Mouse (Mus musculus) bone marrow, adult 2 months (tissue): Measurements from ENCODE around the gene Lcn9. TPM values are rescaled to one million over a fixed set of nuclear protein-coding genes. Genes with fewer than 3 reads are reported as not detected.
"Not testable (repeated sequence)": the region's sequence is repeated elsewhere in the genome, so short reads cannot be mapped to it uniquely, and the experiment has no call there.

Experiments used
- H3K27ac ChIP-seq: fragments of 200-500 bp; 2 replicates; pipeline ENCODE4 v1.5.1; 2012; ENCODE audit warnings: low read depth, mild to moderate bottlenecking, control low read depth, inconsistent platforms, low read length; ENCODE audit not compliant: control insufficient read depth, poor library complexity, insufficient read depth
- H3K4me1 ChIP-seq: fragments of 200-500 bp; 2 replicates; pipeline ENCODE4 v1.6.1; 2011; ENCODE audit warnings: low read length; ENCODE audit not compliant: control insufficient read depth, insufficient read depth
- H3K4me3 ChIP-seq: fragments of 200-500 bp; replicated peaks from 2 replicates; pipeline ENCODE3; 2011; ENCODE audit warnings: mild to moderate bottlenecking, low read depth, low read length, control low read depth; ENCODE audit not compliant: control insufficient read depth
- CTCF ChIP-seq: fragments of 200-500 bp; IDR thresholded peaks from 2 replicates; pipeline ENCODE4 v1.5.1; 2011; ENCODE audit warnings: low read length, control low read depth; ENCODE audit not compliant: control insufficient read depth, insufficient read depth
- POLR2A ChIP-seq: fragments of 200-500 bp; IDR thresholded peaks from 2 replicates; pipeline ENCODE4 v1.6.1; 2011; ENCODE audit warnings: low read depth, mild to moderate bottlenecking, control low read depth, low read length, borderline replicate concordance; ENCODE audit not compliant: control insufficient read depth
- WGBS: fragments of 180-500 bp; shearing (Covaris S2); methylation state at CpG from one replicate; pipeline ENCODE4 v1.1.7; 2018; 5-methylcytosine and 5-hydroxymethylcytosine counted together
- polyA plus RNA-seq: library from polyadenylated mRNA; stranded (reverse); fragments of >200 nt; gene quantifications from 2 replicates; pipeline ENCODE4 v1.2.4, GENCODE M21; 2011; ENCODE audit warnings: low replicate concordance; ENCODE audit not compliant: missing spikeins, insufficient read depth, insufficient read length

Lcn9 gene
- polyA plus RNA-seq, 1 experiment = not detected

DNA sequence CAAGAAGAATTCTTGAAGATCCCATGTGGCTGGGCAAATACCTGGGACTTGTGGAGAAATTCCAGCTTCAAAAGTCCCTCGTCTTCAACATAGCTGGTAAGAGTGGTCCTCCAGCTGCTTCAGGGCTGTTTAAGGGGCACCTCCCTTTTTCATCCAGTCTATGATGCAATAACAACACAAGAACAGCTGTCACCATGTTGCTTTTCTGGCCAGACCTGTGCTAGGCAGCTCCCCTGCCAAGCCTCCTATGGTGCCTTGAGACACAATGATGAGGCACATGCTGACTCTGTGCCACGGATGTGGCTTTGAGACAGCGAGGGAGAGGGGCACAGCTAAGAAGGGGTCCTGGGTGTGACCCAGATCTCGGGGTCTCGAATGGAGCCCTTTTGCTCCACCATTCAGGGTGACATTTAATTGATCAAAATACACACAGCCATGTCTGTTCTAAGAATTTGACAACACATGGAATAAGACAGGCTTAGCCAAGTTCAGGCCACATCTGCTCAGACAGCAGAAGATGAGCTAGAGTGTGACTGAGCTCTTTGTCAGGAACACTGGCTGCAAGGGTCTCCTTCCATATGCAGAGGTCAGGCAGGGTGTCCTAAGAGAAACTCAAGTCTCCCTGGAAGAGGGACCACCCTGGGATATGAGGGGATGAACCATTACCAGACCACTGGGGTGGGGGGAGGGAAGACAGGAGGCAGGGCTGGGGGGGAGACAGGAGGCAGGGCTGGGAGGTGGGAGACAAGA lies 37.2 kb upstream of the Lcn9 start:
- Histone ChIP-seq H3K27ac (no peak overlapping the region), H3K4me1 (no peaks in the 10 kb centered on the region), H3K4me3 (no peak overlapping the region)
- WGBS = 68% methylated on average over 5 of the region's 5 CpGs
- TF ChIP-seq CTCF (no peak), POLR2A (no peak)

DNA sequence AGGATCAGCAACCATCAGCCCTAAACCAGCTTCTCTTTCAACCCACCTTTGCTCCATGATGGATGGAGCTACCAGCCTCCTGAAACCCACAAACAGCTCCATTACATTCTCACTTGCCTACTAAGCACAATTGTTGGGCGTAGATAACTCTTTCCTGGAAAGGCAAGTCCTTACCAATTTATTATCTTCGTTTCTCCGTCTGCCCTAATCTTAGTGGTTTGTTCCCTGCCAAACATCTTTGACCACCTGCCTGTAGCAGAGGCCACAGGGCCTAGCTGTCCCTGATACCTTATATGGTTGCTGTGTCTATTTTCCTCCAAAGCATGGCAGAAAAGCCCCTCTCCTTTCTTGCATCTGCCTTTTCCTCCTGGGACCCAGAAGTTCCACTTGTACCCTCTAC lies 33.9 kb upstream of the Lcn9 start:
- TF ChIP-seq POLR2A (no peak), CTCF (no peak)
- Histone ChIP-seq H3K4me3 (no peak overlapping the region), H3K4me1 (no peaks in the 10 kb centered on the region), H3K27ac (no peak overlapping the region)
- 63% methylated on average over 3 of the region's 3 CpGs for WGBS

DNA sequence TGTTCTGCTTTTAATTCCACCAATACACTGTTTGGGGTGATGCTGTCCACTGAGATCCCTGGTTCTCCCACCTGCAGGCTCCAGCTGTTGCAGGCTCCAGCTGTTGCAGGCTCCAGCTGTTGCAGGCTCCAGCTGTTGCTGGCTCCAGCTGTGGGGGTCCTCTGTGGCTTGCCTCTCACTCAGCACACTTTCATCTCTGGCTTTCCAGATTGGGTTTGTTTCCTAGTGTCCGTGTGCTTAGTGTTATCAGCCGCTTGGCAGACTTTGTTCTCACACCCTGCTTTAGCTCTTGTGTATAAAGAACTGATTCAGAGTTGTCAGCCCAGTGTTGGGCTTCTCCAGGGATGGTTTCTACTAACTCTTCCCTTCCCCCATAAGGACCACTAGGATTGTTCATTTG lies 25.3 kb upstream of the Lcn9 start:
- TF ChIP-seq POLR2A = no peak
- TF ChIP-seq CTCF = no peak
- 55% methylated on average over 2 of the region's 2 CpGs for WGBS
- Histone ChIP-seq H3K4me3 (no peak overlapping the region), H3K4me1 (no peaks in the 10 kb centered on the region), H3K27ac (no peak overlapping the region)

DNA sequence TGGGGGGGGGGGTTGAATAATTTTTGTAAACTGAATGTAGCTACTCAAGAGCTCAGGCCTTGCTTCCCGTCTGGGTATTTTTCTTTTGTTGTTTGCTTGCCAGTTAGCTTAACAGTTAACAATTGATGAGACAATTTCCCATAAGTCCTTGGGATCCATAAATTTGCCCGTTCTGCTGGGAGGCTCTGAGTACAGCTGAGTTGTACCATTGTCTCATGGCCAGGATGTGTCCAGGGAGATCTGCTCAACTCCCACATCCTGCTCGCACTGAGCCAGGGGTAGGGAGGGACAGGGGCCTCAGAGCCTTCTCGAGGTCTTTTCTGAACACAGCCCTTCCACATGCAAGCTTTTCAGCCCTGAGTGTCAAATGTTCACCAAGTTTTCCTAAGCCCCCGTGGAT lies 24.9 kb upstream of the Lcn9 start:
- TF ChIP-seq CTCF = no peak
- TF ChIP-seq POLR2A = no peak
- no peak overlapping the region for H3K27ac ChIP-seq
- H3K4me3 ChIP-seq = no peak overlapping the region
- 48% methylated on average over 5 of the region's 5 CpGs for WGBS
- no peaks in the 10 kb centered on the region for H3K4me1 ChIP-seq

DNA sequence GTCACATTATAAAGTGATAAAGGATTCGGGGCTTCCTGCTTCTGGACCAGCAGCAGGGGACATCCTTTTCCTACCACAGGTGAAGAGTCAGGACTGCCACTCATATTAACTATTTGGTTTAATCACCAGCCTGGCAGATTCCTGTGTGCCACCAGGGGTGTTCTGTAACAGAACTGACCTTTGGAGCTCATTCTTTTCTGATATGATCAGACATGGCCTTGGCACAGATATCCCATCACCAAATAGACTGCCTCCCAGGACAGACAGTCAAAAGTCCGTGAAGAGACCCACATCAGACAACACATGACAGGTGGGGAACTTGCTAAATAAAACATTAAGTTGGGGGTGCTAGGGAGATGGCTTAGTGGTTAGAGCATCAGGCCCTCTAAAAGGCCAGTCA lies 11.2 kb upstream of the Lcn9 start:
- H3K4me3 ChIP-seq = no peak overlapping the region
- WGBS = 59% methylated on average over 2 of the region's 2 CpGs
- no peaks in the 10 kb centered on the region for H3K4me1 ChIP-seq
- no peak overlapping the region for H3K27ac ChIP-seq
- TF ChIP-seq POLR2A = no peak
- TF ChIP-seq CTCF = no peak

DNA sequence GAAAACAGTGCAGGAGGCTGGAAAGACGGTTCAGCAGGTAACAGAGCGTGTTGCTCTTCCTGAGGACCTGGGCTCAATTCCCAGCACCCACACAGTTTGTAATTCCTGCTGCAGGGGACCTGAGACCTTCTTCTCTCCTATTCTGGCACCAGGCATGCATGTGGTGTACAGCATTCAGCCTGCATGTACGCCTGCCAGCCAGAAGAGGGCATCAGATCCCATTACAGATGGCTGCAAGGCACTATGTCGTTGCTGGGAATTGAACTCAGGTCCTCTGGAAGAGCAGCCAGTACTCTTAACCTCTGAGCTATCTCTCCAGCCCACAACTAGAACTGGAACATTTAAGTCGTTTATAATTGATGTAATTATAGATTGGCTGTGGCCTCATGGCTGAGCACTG lies 9.6 kb upstream of the Lcn9 start:
- H3K27ac ChIP-seq = no peak overlapping the region; the same call in 1 of the 2 replicates
- TF ChIP-seq CTCF (peak; percentile 27; the same call in 1 of the 2 replicates), POLR2A (no peak)
- WGBS = 72% methylated on average over 5 of the region's 5 CpGs
- H3K4me1 ChIP-seq = no peaks in the 10 kb centered on the region
- H3K4me3 ChIP-seq = no peak overlapping the region

DNA sequence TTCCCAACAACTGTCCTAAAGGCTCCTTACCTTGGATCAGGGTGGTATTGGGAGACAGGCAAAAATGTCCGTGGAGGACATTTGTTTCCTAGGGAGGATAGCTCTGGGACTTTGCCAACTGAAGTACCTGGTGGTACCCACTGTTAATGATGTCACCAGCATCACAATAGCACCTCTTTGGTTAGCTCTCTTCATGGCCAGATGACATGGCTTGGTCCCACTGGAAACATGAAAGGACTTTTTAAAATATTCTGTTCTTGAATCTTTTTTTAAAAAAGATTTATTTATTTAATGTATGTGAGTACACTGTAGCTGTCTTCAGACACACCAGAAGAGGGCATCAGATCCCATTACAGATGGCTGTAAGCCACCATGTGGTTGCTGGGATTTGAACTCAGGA lies 7.2 kb upstream of the Lcn9 start, which contains the start of gene Glt6d1:
Gene Glt6d1, minus strand, starts transcription at position 101 of the 400 bp plus-strand sequence.
- 66% methylated on average over 1 of the region's 1 CpGs for WGBS
- not testable (repeated sequence) for H3K4me1 ChIP-seq, H3K4me3 ChIP-seq, H3K27ac ChIP-seq

DNA sequence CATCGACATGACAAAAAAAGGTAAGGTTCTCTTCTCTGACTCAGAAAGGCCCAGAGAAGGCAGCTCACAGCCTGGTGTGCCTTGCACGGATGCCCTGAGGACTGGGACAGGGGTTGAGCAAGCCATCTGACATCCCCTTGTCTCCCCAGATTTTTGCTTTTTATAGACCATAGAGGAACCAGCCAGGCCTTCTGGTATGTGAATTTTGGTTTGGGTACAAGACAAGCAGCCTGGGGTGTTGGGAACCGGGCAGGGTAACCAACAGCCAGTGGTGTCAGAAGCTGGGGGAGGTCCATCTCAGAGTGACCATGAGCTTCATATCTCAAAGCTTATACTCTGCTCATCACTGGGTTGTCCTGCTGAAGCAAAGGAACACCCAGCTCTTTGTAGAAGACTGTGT lies 1.8 kb downstream of the Lcn9 start:
- H3K4me1 ChIP-seq = no peaks in the 10 kb centered on the region
- WGBS = 66% methylated on average over 3 of the region's 3 CpGs
- TF ChIP-seq POLR2A (no peak), CTCF (no peak)
- H3K4me3 ChIP-seq = no peak overlapping the region
- no peak overlapping the region for H3K27ac ChIP-seq
